Mouse (Mus musculus) midbrain, embryonic 14.5 days (tissue): ENCODE data around the gene Ddx21. TPM values are rescaled to one million over a fixed set of nuclear protein-coding genes. Genes with fewer than 3 reads are reported as not detected.

Experiments
- ATAC-seq: fragments of 200-750 bp; cut with Nextera tagmentation; 2 replicates; pipeline ENCODE4 v1.8.0; 2017; ENCODE audit warnings: moderate number of reproducible peaks, moderate library complexity; ENCODE audit not compliant: low FRiP score, low TSS enrichment
- DNase-seq: peaks from one replicate; pipeline ENCODE4 v3.0.0-alpha.2; 2015
- H3K27ac ChIP-seq: fragments of 300-500 bp; sonication (generic); replicated peaks from 2 replicates; pipeline ENCODE4 v1.5.1; 2014; ENCODE audit warnings: mild to moderate bottlenecking, low read depth, low read length, moderate library complexity
- H3K27me3 ChIP-seq: fragments of 300-500 bp; sonication (generic); 2 replicates; pipeline ENCODE4 v1.6.1; 2014; ENCODE audit warnings: low read length, control low read depth, mixed read lengths; ENCODE audit not compliant: control insufficient read depth, insufficient read depth
- H3K36me3 ChIP-seq: fragments of 300-500 bp; sonication (generic); 2 replicates; pipeline ENCODE4 v1.6.1; 2014; ENCODE audit warnings: low read length, control low read depth; ENCODE audit not compliant: control insufficient read depth, insufficient read depth
- H3K4me1 ChIP-seq: fragments of 300-500 bp; sonication (generic); 2 replicates; pipeline ENCODE4 v1.6.1; 2014; ENCODE audit warnings: mild to moderate bottlenecking, antibody characterized with exemption, low read length, control low read depth; ENCODE audit not compliant: control insufficient read depth, insufficient read depth
- H3K4me2 ChIP-seq: fragments of 300-500 bp; sonication (generic); 2 replicates; pipeline ENCODE4 v1.6.1; 2014; ENCODE audit warnings: mild to moderate bottlenecking, low read length, moderate library complexity
- H3K4me3 ChIP-seq: fragments of 300-500 bp; sonication (generic); replicated peaks from 2 replicates; pipeline ENCODE4 v1.5.1; 2014; ENCODE audit warnings: low read depth, low read length
- H3K9ac ChIP-seq: fragments of 300-500 bp; sonication (generic); replicated peaks from 2 replicates; pipeline ENCODE4 v1.6.1; 2014; ENCODE audit warnings: mild to moderate bottlenecking, low read length, moderate library complexity
- H3K9me3 ChIP-seq: fragments of 300-500 bp; sonication (generic); 2 replicates; pipeline ENCODE4 v1.6.1; 2016; ENCODE audit warnings: low read length, control low read depth, mixed read lengths; ENCODE audit not compliant: control insufficient read depth
- WGBS: fragments of 180-500 bp; shearing (Covaris S2); extraction: QIAGEN DNeasy Blood & Tissue Kit; methylation state at CpG from one replicate; pipeline ENCODE4 v1.1.7; 2014; 5-methylcytosine and 5-hydroxymethylcytosine counted together
- polyA plus RNA-seq: library from polyadenylated mRNA; unstranded; fragments of >200 nt; fragmentation: Nextera tagmentation; extraction: Ambion mirVana; gene quantifications from 2 replicates; pipeline ENCODE4 v1.2.1, GENCODE M21; 2014

The Ddx21 gene
- polyA plus RNA-seq, 1 experiment from 2014 or later, result 23.7 TPM

DNA sequence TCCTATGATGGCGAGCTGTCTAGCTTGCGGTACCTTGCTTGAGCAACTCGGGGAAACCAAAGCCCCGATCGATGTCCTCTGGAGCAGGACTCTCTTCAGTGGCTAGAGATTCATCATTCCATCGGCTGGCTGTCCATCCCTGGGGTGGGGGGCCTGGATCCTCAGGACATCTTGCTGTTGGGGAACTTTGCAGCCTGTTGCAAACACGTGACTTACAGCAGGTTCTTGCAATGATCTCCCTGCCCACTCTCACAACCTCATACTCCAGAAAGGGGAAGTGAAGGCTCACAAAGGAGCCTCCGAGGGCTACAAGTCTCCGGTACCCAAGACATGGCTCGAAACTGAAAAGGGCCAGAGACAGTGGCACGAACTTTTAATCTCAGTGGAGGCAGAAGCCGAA lies 60.6 kb downstream of the Ddx21 start:
- H3K4me3 ChIP-seq, result no peak overlapping the region
- WGBS, result 95% methylated on average over 12 of the region's 12 CpGs
- no peaks in the 10 kb centered on the region for H3K9me3 ChIP-seq
- no peaks in the 10 kb centered on the region for H3K36me3 ChIP-seq
- H3K27me3 ChIP-seq, result no peaks in the 10 kb centered on the region
- H3K4me2 ChIP-seq, result no peak overlapping the region
- no peak overlapping the region for H3K9ac ChIP-seq
- DNase-seq (no peak), ATAC-seq (no peak)
- no peaks in the 10 kb centered on the region for H3K4me1 ChIP-seq
- H3K27ac ChIP-seq, result no peak overlapping the region

DNA sequence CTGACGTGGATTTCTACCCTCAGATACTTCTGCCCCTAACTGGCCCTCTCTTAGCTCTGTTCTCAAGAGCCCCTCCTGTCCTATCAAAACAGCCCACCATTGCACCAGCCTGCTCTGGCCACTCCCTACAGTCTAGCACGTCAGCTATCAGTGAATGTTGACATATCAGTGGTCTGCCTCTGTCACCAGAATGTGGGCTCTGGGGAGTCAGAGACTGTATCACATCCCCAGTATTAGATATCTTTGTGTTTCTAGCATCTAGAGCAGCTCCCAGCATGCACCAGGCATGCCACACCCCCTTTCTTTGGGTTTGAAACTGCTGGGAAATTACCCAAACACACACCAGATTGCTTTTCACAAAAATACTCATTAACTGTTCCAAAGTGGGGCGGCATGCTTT lies 61.3 kb downstream of the Ddx21 start:
- no peaks in the 10 kb centered on the region for H3K9me3 ChIP-seq
- no peaks in the 10 kb centered on the region for H3K4me1 ChIP-seq
- no peak overlapping the region for H3K4me2 ChIP-seq
- H3K9ac ChIP-seq, result no peak overlapping the region
- no peaks in the 10 kb centered on the region for H3K27me3 ChIP-seq
- H3K27ac ChIP-seq, result no peak overlapping the region
- ATAC-seq (no peak), DNase-seq (no peak)
- H3K36me3 ChIP-seq, result no peaks in the 10 kb centered on the region
- H3K4me3 ChIP-seq, result no peak overlapping the region
- WGBS, result 75% methylated on average over 3 of the region's 3 CpGs

- Histone ChIP-seq H3K4me2 (no peak overlapping the region), H3K9ac (no peak overlapping the region), H3K27ac (no peak overlapping the region), H3K4me3 (no peak overlapping the region), H3K36me3 (no peaks in the 10 kb centered on the region), H3K4me1 (no peaks in the 10 kb centered on the region), H3K27me3 (no peaks in the 10 kb centered on the region), H3K9me3 (no peaks in the 10 kb centered on the region)
- no peak for DNase-seq
- no peak for ATAC-seq
- WGBS, result 86% methylated on average over 7 of the region's 7 CpGs
These were observed 67.6 kb downstream of the Ddx21 start for GRCm38 (mm10) chr10:62534509-62534908.

GRCm38 (mm10) chr10:62532832-62533231 lies 69.2 kb downstream of the Ddx21 start:
- no peaks in the 10 kb centered on the region for H3K36me3 ChIP-seq
- DNase-seq, result no peak
- H3K27ac ChIP-seq, result no peak overlapping the region
- H3K4me1 ChIP-seq, result no peaks in the 10 kb centered on the region
- no peak overlapping the region for H3K4me2 ChIP-seq
- H3K9ac ChIP-seq, result no peak overlapping the region
- no peak overlapping the region for H3K4me3 ChIP-seq
- no peaks in the 10 kb centered on the region for H3K27me3 ChIP-seq
- H3K9me3 ChIP-seq, result no peaks in the 10 kb centered on the region
- ATAC-seq, result no peak
- 53% methylated on average over 2 of the region's 2 CpGs for WGBS

Other genes starting within 250 kb of the Ddx21 start
- gene Hk1, start 222.4 kb downstream of the Ddx21 start, polyA plus RNA-seq, result 66.2 and 73.7 TPM in 2 replicates
- gene Hkdc1, start 179.8 kb downstream of the Ddx21 start, polyA plus RNA-seq, result 0.29 TPM in 1 of 2 replicates, not detected in the other
- gene 4930507D05Rik, start 152.8 kb downstream of the Ddx21 start, polyA plus RNA-seq, result 0.96 and 1.6 TPM in 2 replicates
- 15.8 and 24.5 TPM in 2 replicates for gene Supv3l1, start 152.5 kb downstream of the Ddx21 start, polyA plus RNA-seq
- 54.2 and 65.0 TPM in 2 replicates for gene Vps26a, start 115.5 kb downstream of the Ddx21 start, polyA plus RNA-seq
- gene Srgn, start 74.8 kb downstream of the Ddx21 start, polyA plus RNA-seq, result 5.4 and 11.4 TPM in 2 replicates
- 75.3 and 85.3 TPM in 2 replicates for gene Kif1bp, start 23.8 kb downstream of the Ddx21 start, polyA plus RNA-seq
- gene Ddx50, start 48.9 kb upstream of the Ddx21 start, polyA plus RNA-seq, result 81.5 and 103 TPM in 2 replicates
- gene Stox1, start 123.8 kb upstream of the Ddx21 start, polyA plus RNA-seq, result 2.7 and 2.9 TPM in 2 replicates
- 86.9 and 116 TPM in 2 replicates for gene Ccar1, start 190.0 kb upstream of the Ddx21 start, polyA plus RNA-seq